Mouse (Mus musculus) cerebellum, adult 2 months (tissue): Measurements from ENCODE around the gene Stx11. TPM values are rescaled to one million over a fixed set of nuclear protein-coding genes. Genes with fewer than 3 reads are reported as not detected.
A peak's percentile ranks its signal among the peaks of the same experiment; 100 is the strongest.

Source experiments
- DNase-seq, 2 experiments: peaks; one replicate each; pipeline ENCODE4 v3.0.0; 2021
- H3K27ac ChIP-seq: fragments of 200-500 bp; 2 replicates; pipeline ENCODE4 v1.5.1; 2012; ENCODE audit warnings: low read length, control low read depth, inconsistent platforms; ENCODE audit not compliant: insufficient read depth
- H3K27me3 ChIP-seq: fragments of 200-500 bp; 2 replicates; pipeline ENCODE4 v1.6.1; 2012; ENCODE audit warnings: inconsistent platforms, mild to moderate bottlenecking, low read length, moderate library complexity; ENCODE audit not compliant: control insufficient read depth, insufficient read depth
- H3K4me1 ChIP-seq: fragments of 200-500 bp; 2 replicates; pipeline ENCODE4 v1.6.1; 2011; ENCODE audit warnings: low read length; ENCODE audit not compliant: control insufficient read depth, insufficient read depth
- H3K4me3 ChIP-seq: fragments of 200-500 bp; replicated peaks from 2 replicates; pipeline ENCODE3; 2011; ENCODE audit warnings: mild to moderate bottlenecking, low read depth, low read length, control low read depth; ENCODE audit not compliant: insufficient read depth
- CTCF ChIP-seq: fragments of 200-500 bp; IDR thresholded peaks from 2 replicates; pipeline ENCODE4 v1.5.1; 2011; ENCODE audit warnings: low read depth, mild to moderate bottlenecking, control low read depth, low read length, moderate library complexity, borderline replicate concordance; ENCODE audit not compliant: insufficient read depth
- POLR2A ChIP-seq: fragments of 200-500 bp; IDR thresholded peaks from 2 replicates; pipeline ENCODE4 v1.6.1; 2011; ENCODE audit warnings: low read length, control low read depth, borderline replicate concordance; ENCODE audit not compliant: insufficient read depth
- WGBS: fragments of 180-500 bp; shearing (Covaris S2); methylation state at CpG from one replicate; pipeline ENCODE4 v1.1.7; 2018; 5-methylcytosine and 5-hydroxymethylcytosine counted together
- polyA plus RNA-seq: library from polyadenylated mRNA; depleted of rRNA; stranded (reverse); fragments of >200 nt; gene quantifications from 2 replicates; pipeline ENCODE4 v1.2.3, GENCODE M21; 2012

The Stx11 gene
- polyA plus RNA-seq, 1 experiment = 0.10 TPM

- no peak overlapping the region for H3K27ac ChIP-seq
- H3K4me3 ChIP-seq = no peak overlapping the region
These were observed 33.7 kb downstream of the Stx11 start for GRCm38 (mm10) chr10:12930351-12930905.

GRCm38 (mm10) chr10:12929857-12930174 is 34.3 kb downstream of the Stx11 start:
- Histone ChIP-seq H3K27ac (no peak overlapping the region), H3K27me3 (no peaks in the 10 kb centered on the region), H3K4me1 (no peaks in the 10 kb centered on the region), H3K4me3 (no peak overlapping the region)
- DNase-seq = no peak
- TF ChIP-seq POLR2A = no peak
- no peak for TF ChIP-seq CTCF
- 80% methylated on average over 6 of the region's 6 CpGs for WGBS

More at GRCm38 (mm10) chr10:12930351-12930905, 33.7 kb downstream of the Stx11 start:
- no peaks in the 10 kb centered on the region for H3K27me3 ChIP-seq
- no peaks in the 10 kb centered on the region for H3K4me1 ChIP-seq
- no peak for DNase-seq
- TF ChIP-seq POLR2A (no peak), CTCF (no peak)
- 65% methylated on average over 6 of the region's 6 CpGs for WGBS

- Histone ChIP-seq H3K4me1 (no peaks in the 10 kb centered on the region), H3K27me3 (no peaks in the 10 kb centered on the region), H3K4me3 (no peak overlapping the region), H3K27ac (no peak overlapping the region)
- DNase-seq = no peak
- TF ChIP-seq POLR2A (no peak), CTCF (no peak)
- 82% methylated on average over 7 of the region's 7 CpGs for WGBS
These were observed 34.8 kb downstream of the Stx11 start for GRCm38 (mm10) chr10:12929149-12929856.

- DNase-seq = no peak
- Histone ChIP-seq H3K4me1 (peaks cover 7% of the 10 kb centered on the region; the same call in 1 of the 2 replicates), H3K4me3 (no peak overlapping the region), H3K27me3 (no peaks in the 10 kb centered on the region), H3K27ac (no peak overlapping the region)
- WGBS = 87% methylated on average over 6 of the region's 6 CpGs
- TF ChIP-seq POLR2A (no peak), CTCF (no peak)
These were observed 35.9 kb downstream of the Stx11 start for GRCm38 (mm10) chr10:12928193-12928592.

- peak overlapping the region; percentile 35; the same call in 1 of the 2 replicates for H3K27ac ChIP-seq
- H3K4me1 ChIP-seq = peaks cover 7% of the 10 kb centered on the region; the same call in 1 of the 2 replicates
- peak; percentile 46; the same call in 1 of the 2 replicates for TF ChIP-seq CTCF
- no peak for TF ChIP-seq POLR2A
- H3K27me3 ChIP-seq = no peaks in the 10 kb centered on the region
- WGBS = under 1% methylated on average over 55 of the region's 55 CpGs
- peak; percentile 93 to 98 for DNase-seq
- H3K4me3 ChIP-seq = peak overlapping the region; percentile 83
These were observed 41.3 kb downstream of the Stx11 start for GRCm38 (mm10) chr10:12922574-12923353.

GRCm38 (mm10) chr10:12922077-12922573 is 42.0 kb downstream of the Stx11 start:
- H3K4me3 ChIP-seq = peak overlapping the region; percentile 83
- no peak overlapping the region for H3K27ac ChIP-seq
- peaks cover 7% of the 10 kb centered on the region; the same call in 1 of the 2 replicates for H3K4me1 ChIP-seq
- WGBS = 4% methylated on average over 13 of the region's 13 CpGs
- no peak for DNase-seq
- TF ChIP-seq CTCF = no peak
- no peak for TF ChIP-seq POLR2A
- H3K27me3 ChIP-seq = no peaks in the 10 kb centered on the region

GRCm38 (mm10) chr10:12921551-12922040 is 42.5 kb downstream of the Stx11 start:
- Histone ChIP-seq H3K27me3 (no peaks in the 10 kb centered on the region), H3K27ac (no peak overlapping the region), H3K4me1 (peaks cover 7% of the 10 kb centered on the region; the same call in 1 of the 2 replicates), H3K4me3 (no peak overlapping the region)
- DNase-seq = peak; percentile 23 to 24
- 32% methylated on average over 11 of the region's 11 CpGs for WGBS
- TF ChIP-seq POLR2A (no peak), CTCF (no peak)
